Mouse (Mus musculus) kidney, adult 8-10 months (tissue): Measurements from ENCODE around the gene Tspan14.

ENCODE experiments used
- DNase-seq, 2 experiments: peaks; one replicate each; pipeline ENCODE4 v3.0.0; 2022

Gene Tspan14

DNA sequence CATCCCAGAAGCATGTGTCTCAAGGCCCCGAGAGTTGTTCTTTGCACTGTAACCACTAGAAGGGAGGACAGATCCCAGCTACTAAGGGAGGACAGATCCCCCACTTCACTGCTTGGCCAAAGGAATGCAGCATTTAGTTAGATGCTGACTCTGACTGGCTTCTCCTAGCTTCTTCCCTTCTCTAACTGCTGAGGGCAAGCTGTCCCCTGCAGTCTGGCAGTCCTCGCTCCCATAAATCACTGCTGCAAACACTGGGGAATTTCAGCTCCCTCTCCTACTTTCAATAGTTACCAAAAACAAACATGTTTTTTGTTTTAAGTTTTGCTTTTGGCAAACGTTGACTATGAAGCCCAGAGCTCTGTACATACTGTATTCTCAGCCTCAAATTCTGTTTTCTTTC lies 96.0 kb downstream of the Tspan14 start:
- no peak for DNase-seq

DNA sequence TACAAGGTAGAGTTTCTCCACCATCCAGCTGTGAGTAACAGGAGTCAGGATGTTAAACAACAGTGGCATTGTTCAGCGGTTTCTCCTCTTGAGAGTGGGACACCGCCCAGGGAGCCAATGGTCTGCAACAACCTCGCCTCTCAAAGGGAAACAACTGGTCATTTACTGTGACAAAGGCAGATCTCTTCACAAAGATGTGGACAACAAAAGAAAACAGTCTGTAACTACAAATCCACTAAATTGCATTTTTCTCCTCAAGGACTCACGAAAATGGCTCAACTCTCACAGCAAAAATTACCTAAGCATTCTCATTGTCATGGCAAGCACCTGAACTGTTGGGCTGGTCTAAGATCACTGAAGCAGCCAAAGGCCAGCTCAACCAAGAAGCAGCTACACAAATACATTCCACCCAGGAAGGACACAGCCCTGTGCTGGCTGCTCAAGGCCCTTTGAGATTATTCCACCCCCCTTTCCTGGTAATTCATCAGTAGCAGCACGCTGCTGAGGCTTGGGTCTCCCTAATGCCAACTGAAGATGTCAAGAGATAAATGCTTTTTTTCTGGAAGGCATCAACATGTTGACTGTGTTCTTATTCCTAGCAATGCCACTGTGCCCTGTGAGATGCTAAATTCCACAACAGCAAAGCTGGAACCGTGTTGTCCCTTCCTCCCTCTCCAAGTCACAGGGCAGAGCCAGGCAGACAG lies 101.6 kb downstream of the Tspan14 start:
- no peak for DNase-seq

DNA sequence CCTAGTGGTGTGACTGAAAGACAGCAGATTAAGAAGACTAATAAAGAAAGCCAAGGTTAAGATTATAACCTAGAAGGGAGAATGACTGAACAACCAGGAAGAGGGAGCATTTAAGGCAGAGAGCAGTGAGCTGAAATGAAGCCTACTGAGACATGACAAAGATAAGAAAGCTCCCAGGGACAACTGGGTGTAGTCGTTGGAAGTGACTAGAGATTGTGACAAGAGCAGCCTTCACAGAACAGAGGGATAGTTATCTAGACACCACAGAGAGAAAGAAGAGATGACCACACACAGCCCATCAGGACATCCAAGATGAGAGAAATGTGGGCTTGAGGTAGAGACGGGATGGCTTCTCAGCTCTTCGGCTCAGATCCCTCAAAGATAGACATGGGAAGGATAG lies 102.9 kb downstream of the Tspan14 start:
- no peak for DNase-seq

DNA sequence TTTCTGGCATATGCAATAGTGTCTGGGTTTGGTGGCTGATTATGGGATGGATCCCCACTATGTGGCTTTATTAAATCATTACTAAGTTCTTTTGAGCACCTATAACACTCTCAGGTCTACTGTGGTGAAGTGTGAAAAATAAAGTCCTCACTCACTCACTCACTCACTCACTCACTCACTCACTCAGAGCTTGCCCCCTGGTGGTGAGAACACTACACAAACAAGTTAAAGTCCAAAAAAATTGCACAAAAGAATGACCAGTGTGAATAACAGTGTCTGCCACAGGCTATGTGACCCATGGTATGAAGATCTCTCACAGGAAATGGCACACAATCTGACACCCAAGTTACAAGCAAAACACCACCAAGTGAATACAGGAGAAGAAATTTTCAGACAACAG lies 103.6 kb downstream of the Tspan14 start:
- DNase-seq, result peak in 1 of 2 experiments; percentile 6
